Mouse (Mus musculus) midbrain, embryonic 11.5 days (tissue): ENCODE measurements around the gene C4b. TPM values are rescaled to one million over a fixed set of nuclear protein-coding genes. Genes with fewer than 3 reads are reported as not detected.

Source experiments
- ATAC-seq: fragments of 200-750 bp; cut with Nextera tagmentation; 2 replicates; pipeline ENCODE4 v1.8.0; 2017; ENCODE audit warnings: moderate TSS enrichment, moderate library complexity; ENCODE audit not compliant: low FRiP score
- DNase-seq: peaks from one replicate; pipeline ENCODE4 v3.0.0; 2015; ENCODE audit warnings: low spot score; ENCODE audit errors: missing footprints
- H3K27ac ChIP-seq: fragments of 300-500 bp; sonication (generic); 2 replicates; pipeline ENCODE4 v1.5.1; 2014; ENCODE audit warnings: low read depth, low read length
- H3K27me3 ChIP-seq: fragments of 300-500 bp; sonication (generic); 2 replicates; pipeline ENCODE4 v1.6.1; 2014; ENCODE audit warnings: mild to moderate bottlenecking, low read length, moderate library complexity, mixed read lengths; ENCODE audit not compliant: control insufficient read depth, insufficient read depth
- H3K36me3 ChIP-seq: fragments of 300-500 bp; sonication (generic); 2 replicates; pipeline ENCODE4 v1.6.1; 2014; ENCODE audit warnings: mild to moderate bottlenecking, low read length, moderate library complexity, mixed read lengths; ENCODE audit not compliant: control insufficient read depth, insufficient read depth
- H3K4me1 ChIP-seq: fragments of 300-500 bp; sonication (generic); 2 replicates; pipeline ENCODE4 v1.6.1; 2014; ENCODE audit warnings: low read length; ENCODE audit not compliant: control insufficient read depth, insufficient read depth
- H3K4me2 ChIP-seq: fragments of 300-500 bp; sonication (generic); 2 replicates; pipeline ENCODE4 v1.6.1; 2014; ENCODE audit warnings: mild to moderate bottlenecking, moderate library complexity
- H3K4me3 ChIP-seq: fragments of 300-500 bp; sonication (generic); 2 replicates; pipeline ENCODE4 v1.5.1; 2014; ENCODE audit warnings: low read depth, low read length
- H3K9ac ChIP-seq: fragments of 300-500 bp; sonication (generic); 2 replicates; pipeline ENCODE4 v1.6.1; 2014; ENCODE audit warnings: low read length
- H3K9me3 ChIP-seq: fragments of 300-500 bp; sonication (generic); 2 replicates; pipeline ENCODE4 v1.6.1; 2016; ENCODE audit warnings: low read length; ENCODE audit not compliant: control insufficient read depth
- WGBS: fragments of 180-500 bp; shearing (Covaris S2); extraction: QIAGEN DNeasy Blood & Tissue Kit; methylation state at CpG from one replicate; pipeline ENCODE4 v1.1.7; 2014; 5-methylcytosine and 5-hydroxymethylcytosine counted together
- microRNA-seq: library from miRNA; unstranded; fragments of <30 nt; microRNA quantifications from one replicate; pipeline ENCODE4, GENCODE M21; 2017
- polyA plus RNA-seq: library from polyadenylated mRNA; unstranded; fragments of >200 nt; fragmentation: Nextera tagmentation; extraction: Ambion mirVana; gene quantifications from 2 replicates; pipeline ENCODE4 v1.2.1, GENCODE M21; 2014

The C4b gene
- polyA plus RNA-seq, 1 experiment from 2014 or later: not detected

DNA sequence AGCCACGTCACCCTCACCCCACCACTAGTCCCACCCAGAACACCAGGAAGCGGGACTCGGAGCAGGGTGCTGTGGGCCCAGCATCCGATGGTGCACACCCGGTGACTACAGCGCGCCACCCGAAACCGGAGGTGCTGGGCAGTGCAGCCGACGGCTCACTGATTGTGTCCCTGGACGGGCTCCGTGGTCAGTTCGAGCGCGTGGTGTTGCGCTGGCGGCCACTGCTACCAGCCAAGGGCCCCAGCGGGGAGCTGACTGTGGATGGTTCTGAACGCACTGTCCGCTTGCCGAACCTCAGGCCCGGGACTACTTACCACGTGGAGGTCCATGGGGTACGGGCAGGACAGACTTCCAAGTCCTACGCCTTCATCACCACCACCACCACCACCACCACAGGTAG is 63.5 kb downstream of the C4b start:
- H3K27ac ChIP-seq: no peak overlapping the region
- 80% methylated on average over 26 of the region's 26 CpGs for WGBS
- no peak overlapping the region for H3K4me3 ChIP-seq
- DNase-seq: no peak
- no peaks in the 10 kb centered on the region for H3K36me3 ChIP-seq
- ATAC-seq: no peak
- no peaks in the 10 kb centered on the region for H3K9me3 ChIP-seq
- H3K4me2 ChIP-seq: no peak overlapping the region
- no peaks in the 10 kb centered on the region; the same call in 1 of the 2 replicates for H3K27me3 ChIP-seq
- H3K9ac ChIP-seq: no peak overlapping the region
- H3K4me1 ChIP-seq: no peaks in the 10 kb centered on the region

Small RNAs within 50 kb of the gene (microRNA-seq; reads per million reads assigned to microRNA genes)
- not detected for gene Gm27471

Other genes with a start within 250 kb of the C4b start
- not detected in 2 replicates for gene Btnl6, start 226.5 kb downstream of the C4b start, polyA plus RNA-seq
- gene Notch4, start 179.6 kb downstream of the C4b start, polyA plus RNA-seq: 8.9 and 15.8 TPM in 2 replicates
- gene Gpsm3, start 154.1 kb downstream of the C4b start, polyA plus RNA-seq: 4.4 and 4.8 TPM in 2 replicates
- 17.3 and 20.1 TPM in 2 replicates for gene Pbx2, start 152.6 kb downstream of the C4b start, polyA plus RNA-seq
- 1.4 and 1.6 TPM in 2 replicates for gene Ager, start 146.0 kb downstream of the C4b start, polyA plus RNA-seq
- 180 and 185 TPM in 2 replicates for gene Rnf5, start 140.2 kb downstream of the C4b start, polyA plus RNA-seq
- 68.4 and 75.3 TPM in 2 replicates for gene Agpat1, start 139.6 kb downstream of the C4b start, polyA plus RNA-seq
- gene Egfl8, start 127.9 kb downstream of the C4b start, polyA plus RNA-seq: 3.3 and 3.8 TPM in 2 replicates
- 25.8 and 26.4 TPM in 2 replicates for gene Ppt2, start 115.4 kb downstream of the C4b start, polyA plus RNA-seq
- 1.8 and 2.4 TPM in 2 replicates for gene Prrt1, start 114.3 kb downstream of the C4b start, polyA plus RNA-seq
- gene Fkbpl, start 99.1 kb downstream of the C4b start, polyA plus RNA-seq: 14.4 and 15.1 TPM in 2 replicates
- gene Atf6b, start 96.7 kb downstream of the C4b start, polyA plus RNA-seq: 68.2 and 77.6 TPM in 2 replicates
- gene Tnxb, start 73.3 kb downstream of the C4b start, polyA plus RNA-seq: 0.03 and 0.05 TPM in 2 replicates
- not detected in 2 replicates for gene Cyp21a1, start 60.7 kb upstream of the C4b start, polyA plus RNA-seq
- gene Stk19, start 93.1 kb upstream of the C4b start, polyA plus RNA-seq: 20.2 and 21.5 TPM in 2 replicates
- 60.7 and 64.8 TPM in 2 replicates for gene Dxo, start 93.1 kb upstream of the C4b start, polyA plus RNA-seq
- gene Skiv2l, start 106.3 kb upstream of the C4b start, polyA plus RNA-seq: 30.7 and 36.2 TPM in 2 replicates
- 117 and 125 TPM in 2 replicates for gene Nelfe, start 106.5 kb upstream of the C4b start, polyA plus RNA-seq
- gene Cfb, start 118.6 kb upstream of the C4b start, polyA plus RNA-seq: 1.6 and 1.9 TPM in 2 replicates
- 2.5 and 2.9 TPM in 2 replicates for gene Zbtb12, start 135.6 kb upstream of the C4b start, polyA plus RNA-seq
- 0.05 and 0.15 TPM in 2 replicates for gene Gm20547, start 138.2 kb upstream of the C4b start, polyA plus RNA-seq
- 0.83 and 1.5 TPM in 2 replicates for gene C2, start 154.4 kb upstream of the C4b start, polyA plus RNA-seq
- gene Ehmt2, start 154.6 kb upstream of the C4b start, polyA plus RNA-seq: 56.9 and 60.5 TPM in 2 replicates
- not detected in 2 replicates for gene Slc44a4, start 170.6 kb upstream of the C4b start, polyA plus RNA-seq
- gene Neu1, start 187.4 kb upstream of the C4b start, polyA plus RNA-seq: 11.0 and 12.3 TPM in 2 replicates
- 0.08 and 0.26 TPM in 2 replicates for gene Hspa1b, start 215.4 kb upstream of the C4b start, polyA plus RNA-seq
- gene Gm20481, start 226.0 kb upstream of the C4b start, polyA plus RNA-seq: not detected in 2 replicates
- gene Hspa1a, start 228.3 kb upstream of the C4b start, polyA plus RNA-seq: 0.59 and 1.2 TPM in 2 replicates
- 1.4 and 2.0 TPM in 2 replicates for gene Hspa1l, start 228.8 kb upstream of the C4b start, polyA plus RNA-seq
- gene Lsm2, start 238.0 kb upstream of the C4b start, polyA plus RNA-seq: 213 and 234 TPM in 2 replicates